Mouse (Mus musculus) erythroid progenitor cell, adult 5-6 weeks (primary cell): ENCODE results near the gene Nfkbib. TPM values are rescaled to one million over a fixed set of nuclear protein-coding genes. Genes with fewer than 3 reads are reported as not detected.
A peak's percentile ranks its signal among the peaks of the same experiment; 100 is the strongest.

ENCODE experiments used
- ATAC-seq: replicated peaks from 2 replicates; pipeline ENCODE4 v1.8.0; 2016; ENCODE audit warnings: moderate number of reproducible peaks, mild to moderate bottlenecking, moderate TSS enrichment, inconsistent platforms; ENCODE audit not compliant: poor library complexity, low FRiP score, severe bottlenecking
- total RNA-seq, 2 experiments: library from RNA; stranded (forward) in 1 of 2; stranded (reverse) in 1 of 2; fragments of 150-400 nt in 1 of 2; fragments of 186-747, 209-891 nt in 1 of 2; gene quantifications; 2 replicates each; pipeline versions ENCODE4 v1.2.3 to v1.2.4; 2015 to 2017; ENCODE audit warnings: low replicate concordance in 2 of 2

The Nfkbib gene
- total RNA-seq (2015; ENCODE audit: low replicate concordance) (8.3 and 12.2 TPM in 2 replicates), total RNA-seq (2017; ENCODE audit: low replicate concordance) (4.8 and 5.5 TPM in 2 replicates)

DNA sequence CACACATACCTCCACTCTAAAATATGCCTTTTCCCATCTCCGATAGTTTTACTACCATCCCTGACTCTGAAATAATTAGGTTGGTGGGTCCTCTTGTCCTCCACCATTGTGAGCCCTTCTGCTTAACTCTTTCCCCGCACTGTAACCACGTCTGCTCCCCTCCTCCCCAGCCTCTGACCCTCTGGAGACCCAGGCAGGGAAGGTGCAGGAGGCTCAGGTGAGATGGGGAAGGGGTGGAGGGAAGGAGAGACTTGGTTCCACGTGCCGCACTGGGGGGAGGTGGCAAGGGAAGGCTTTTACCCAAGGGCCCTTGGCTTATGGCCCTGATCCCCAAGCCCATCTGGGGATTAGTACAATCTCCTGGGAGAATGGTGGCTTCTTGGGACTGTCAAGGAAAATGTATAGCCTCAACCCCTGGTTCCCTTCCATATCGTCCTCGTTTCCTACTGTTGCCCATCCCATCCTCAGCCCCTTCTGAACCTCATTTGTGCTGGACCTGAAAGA lies at the start of gene Nfkbib:
Gene Nfkbib, minus strand, starts transcription at position 51 of the 504 bp plus-strand sequence.
- ATAC-seq = no peak

DNA sequence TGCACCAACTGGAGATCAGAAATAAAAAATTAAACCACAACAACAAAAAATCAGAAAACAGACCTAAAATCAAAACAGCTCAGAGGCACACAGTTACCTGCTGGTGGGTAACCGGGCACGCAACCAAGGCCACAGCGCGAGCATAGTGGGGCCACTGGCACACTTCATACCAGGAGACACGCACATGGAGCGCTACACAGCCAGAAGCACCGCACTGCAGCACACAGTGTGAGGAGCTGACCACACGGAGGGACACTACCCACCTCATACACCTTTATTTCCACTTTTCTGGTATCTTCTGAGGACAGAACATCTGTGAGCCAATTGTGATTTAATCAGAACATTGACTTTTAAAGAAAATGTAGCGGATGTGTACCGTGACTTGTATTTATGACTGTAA lies 49.6 kb upstream of the Nfkbib start:
- ATAC-seq = no peak

DNA sequence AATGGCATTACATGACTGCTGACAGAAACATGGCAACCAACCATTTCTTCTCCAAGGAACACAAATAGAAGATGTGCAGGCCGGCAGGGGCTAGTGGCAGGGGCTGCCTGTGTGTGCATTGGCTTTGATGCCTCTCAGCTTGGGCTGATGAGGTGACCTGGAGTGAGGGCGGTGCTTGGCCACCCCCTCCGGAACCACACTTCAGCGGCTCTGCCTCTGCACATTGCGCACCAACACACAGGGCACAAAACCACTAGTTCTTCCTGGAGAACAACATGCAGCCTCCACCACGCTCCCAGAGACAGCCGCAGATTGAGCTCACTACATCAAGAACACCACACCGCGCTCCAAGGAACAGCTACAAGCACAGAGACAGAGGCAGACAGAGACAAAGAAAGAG lies 48.9 kb upstream of the Nfkbib start:
- no peak for ATAC-seq

DNA sequence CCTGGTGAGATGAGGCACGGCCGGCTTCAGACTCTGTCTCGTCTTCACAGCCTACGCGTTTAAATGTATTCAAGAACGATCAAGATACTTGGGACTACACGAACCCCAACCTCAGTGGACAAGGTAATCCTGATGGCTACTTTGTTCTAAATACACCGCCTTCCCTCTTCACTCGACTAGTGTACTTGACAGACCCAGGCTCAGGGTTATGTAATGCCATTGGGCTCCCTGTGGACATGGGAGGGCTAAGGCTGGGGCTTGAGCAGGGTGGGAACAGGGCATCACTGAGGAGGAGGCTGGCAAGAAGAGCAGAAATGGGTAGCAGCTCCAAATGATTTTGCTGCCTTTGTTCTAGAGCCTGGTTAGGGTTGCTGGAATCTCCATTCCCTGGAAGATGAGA lies 47.9 kb upstream of the Nfkbib start:
- ATAC-seq = no peak

DNA sequence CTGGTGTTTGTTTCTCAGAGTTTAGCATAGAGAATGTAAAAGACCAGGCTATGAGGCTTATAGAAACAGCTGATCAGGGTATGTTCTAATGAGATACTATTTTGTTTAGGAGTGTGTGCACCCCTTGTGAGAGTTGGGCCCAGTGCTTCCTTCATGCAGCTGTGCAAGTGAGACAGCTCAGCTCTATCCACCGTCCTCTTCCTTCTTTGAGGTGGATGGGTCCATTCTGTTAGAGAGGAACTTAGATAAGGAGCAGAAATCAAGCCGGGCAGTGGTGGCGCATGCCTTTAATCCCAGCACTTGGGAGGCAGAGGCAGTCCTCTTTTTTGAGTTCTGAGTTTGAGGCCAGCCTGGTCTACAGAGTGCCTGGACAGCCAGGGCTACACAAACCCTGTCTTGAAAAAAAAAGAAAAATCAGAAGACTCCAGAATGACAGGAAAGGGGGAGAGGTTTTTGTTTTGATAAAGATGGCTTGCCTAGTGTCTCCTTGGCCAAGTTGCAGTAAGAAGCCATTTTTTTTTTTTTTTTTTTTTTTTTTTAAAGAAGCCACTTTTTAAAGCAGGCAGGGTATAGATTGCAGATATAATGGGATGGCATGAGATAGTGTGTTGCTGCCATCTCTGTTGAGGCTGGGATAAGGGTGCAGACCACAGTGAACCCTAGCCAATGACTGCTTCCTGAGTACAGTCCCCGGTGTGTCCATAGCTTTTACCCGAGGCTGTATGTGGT lies 47.2 kb upstream of the Nfkbib start:
- ATAC-seq = no peak

DNA sequence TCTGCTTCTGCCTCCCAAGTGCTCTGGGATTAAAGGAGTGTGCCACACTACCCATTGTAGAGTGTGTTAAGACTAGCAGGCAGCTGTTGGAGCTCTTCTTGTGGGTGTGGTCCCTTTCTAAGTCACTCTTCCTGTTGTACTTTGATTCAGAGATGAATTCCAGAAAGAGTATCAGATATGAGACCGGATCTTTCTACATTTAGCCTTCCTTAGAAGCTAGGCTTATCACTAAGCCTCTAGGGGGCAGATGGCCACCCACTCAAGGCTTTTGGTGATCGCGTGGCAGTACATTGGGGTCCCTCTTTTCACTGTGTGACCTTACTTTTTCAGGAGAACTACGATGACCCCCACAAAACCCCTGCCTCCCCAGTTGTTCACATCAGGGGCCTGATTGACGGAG lies 45.6 kb upstream of the Nfkbib start:
- ATAC-seq = no peak

DNA sequence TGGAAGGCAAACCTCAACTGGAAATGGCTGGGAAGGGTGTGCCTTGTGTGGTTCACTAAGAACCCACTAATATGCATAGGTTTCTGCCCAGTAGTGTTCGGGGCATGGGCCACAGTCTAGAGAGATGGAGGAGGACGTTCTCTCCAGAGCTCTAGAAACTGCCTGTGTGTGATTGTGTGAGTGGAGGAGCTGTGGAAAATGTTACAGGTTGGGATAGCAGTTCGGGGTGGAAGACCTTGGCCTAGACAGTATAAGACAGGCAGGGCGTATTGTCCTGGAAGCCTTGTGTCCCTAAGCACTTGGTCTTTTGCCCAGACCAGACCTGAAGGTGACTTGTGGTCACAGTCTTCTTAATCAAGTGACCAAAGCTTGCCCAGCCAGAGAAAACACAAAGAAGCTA lies 45.1 kb upstream of the Nfkbib start:
- no peak for ATAC-seq

DNA sequence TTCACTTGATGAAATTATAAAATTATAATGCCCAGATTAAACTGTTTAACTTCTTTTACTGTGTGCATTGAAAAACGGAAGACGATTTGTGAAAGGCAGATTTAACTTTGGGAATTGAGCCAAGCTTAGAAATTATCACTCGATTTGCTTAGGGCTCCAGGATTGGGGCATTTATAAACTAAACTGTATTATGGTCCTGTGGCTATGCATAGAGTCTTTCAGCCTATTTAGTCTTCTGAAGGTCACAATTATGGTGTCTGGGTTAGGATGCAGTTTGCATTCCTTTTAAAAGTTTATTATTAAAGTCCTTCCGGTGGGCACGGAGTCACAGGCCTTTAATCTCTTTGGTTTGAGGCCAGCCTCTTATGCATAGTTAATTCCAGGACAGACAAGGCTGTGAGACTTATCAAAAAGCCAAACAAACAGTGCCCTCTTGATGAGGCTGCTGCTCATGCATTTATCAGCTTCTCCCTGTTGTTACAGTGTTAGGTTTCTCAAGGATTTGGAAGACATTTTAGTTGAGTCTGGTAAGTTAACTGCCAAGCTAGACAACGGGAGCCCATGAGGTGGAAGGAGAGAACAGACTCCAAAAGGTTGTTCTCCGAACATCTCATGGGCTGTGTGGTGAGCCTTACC lies 44.4 kb upstream of the Nfkbib start:
- no peak for ATAC-seq

DNA sequence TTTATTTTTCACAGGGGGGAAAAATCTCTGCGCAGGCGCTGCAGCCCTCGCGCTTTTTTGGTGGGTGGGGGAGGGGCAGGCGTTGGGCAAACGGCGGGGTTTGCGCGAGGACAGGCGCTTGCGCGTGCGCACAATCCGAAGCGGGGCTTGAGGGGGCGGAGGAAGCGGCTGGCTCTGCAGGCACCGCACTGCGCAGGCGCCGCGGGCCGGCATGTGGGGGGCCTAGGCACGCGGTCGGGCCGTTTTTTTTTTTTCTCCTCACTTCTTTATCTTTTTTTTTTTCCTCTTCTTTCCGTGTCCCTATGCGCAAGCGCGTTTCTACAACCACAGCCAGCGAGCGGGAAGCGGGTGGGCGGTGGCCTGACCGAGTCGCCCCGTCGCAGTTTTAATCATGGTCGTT lies 43.9 kb upstream of the Nfkbib start:
- peak; percentile 27; the same call in 1 of the 2 replicates for ATAC-seq

DNA sequence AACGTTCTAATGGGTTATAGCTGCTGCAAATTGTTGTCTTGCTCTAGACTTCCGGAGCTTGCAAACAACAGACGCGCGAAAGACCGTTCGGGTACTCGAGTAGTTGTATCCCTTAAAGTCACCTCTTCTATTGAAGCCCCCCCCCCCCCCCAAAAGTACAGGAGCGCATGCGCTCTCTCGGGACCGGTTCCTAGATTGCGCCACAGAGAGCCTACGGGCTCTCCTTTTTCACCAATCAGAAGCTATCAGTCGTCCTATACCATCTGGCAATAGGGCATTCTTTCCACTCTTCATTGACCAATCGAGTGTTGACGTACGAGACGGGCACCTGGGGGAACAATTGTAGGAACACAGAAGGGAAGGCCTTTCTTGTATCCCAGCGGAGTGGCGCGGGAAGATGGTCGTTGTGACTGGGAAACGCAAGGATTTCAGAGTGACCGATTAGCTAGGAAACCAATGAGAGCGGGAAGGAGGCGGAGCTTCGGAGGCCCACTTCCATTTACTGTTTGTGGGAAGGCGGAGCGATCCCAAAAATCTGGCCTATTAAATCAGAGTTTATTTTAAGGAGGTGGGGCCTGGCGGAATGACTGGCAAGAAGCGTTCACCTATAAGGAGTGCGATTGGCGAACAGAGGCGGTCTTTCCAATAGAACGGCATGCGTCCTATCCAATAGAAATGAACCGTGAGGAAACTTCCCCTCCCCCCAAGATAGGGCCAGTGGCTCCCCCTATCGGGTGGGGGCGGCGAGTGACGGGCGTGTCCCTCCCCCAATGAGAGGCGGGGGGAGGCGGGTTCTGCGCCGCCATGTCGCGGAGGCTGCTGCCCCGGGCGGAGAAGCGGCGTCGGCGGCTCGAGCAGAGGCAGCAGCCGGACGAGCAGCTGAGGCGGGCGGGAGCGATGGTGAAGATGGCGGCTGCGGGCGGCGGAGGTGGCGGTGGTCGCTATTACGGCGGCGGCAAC lies 43.1 kb upstream of the Nfkbib start:
- peak; percentile 80 for ATAC-seq

DNA sequence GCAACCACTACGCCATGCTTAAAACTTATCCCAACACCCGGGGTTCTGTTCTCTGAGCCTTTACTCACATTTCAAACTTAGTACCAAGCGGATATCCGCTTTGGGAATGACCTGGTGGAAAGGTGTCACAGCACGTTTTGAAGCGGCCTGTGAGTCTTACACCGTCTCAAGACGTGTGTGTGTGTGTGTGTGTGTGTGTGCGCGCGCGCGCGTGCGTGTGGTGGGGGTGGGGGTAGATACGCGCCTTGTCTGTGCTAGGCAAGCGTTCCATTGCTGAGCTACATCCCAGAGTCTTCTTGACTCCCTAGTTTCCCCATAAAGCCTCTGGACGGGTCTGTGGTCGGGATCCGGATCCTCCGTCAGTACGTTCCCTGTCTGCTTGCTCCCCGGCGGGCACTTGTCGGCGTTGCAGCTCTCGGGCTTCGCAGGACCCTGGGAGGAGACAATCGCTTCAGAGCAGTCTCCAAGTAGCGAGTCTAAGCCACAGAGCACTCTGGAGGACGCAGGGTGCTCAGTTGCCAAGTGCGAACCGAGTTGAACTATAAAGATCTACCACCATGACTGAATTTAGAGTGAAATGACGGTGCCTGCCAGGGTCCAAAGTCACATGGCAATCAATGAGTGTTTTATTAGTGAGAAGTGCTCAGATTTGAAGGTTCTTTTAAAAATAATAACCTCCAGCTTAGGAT lies 42.2 kb upstream of the Nfkbib start:
- ATAC-seq = 0 out of 2 replicates have a peak, but pooled peaks have one; percentile 8

DNA sequence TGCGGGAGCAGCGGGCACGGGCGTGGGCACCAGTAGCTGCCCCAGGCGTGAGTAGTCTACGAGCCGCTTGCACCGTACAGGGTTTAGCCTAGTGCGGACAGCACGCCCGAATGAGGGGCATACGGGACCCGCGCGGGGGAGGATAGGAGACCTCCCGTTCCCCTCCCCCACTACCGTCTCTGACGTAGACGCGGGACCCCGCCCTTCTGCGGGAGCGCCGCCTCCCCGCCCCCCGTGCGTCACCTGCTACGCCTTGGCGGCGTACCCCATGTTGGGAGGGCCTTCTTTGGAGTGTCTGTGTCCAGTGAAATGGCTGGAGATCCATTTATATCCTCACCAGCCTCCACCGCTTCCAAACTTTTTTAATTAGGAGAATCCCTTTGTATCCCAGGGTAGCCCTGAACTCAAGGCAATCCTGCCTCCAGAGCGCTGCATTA lies 41.7 kb upstream of the Nfkbib start:
- peak; percentile 67 for ATAC-seq

DNA sequence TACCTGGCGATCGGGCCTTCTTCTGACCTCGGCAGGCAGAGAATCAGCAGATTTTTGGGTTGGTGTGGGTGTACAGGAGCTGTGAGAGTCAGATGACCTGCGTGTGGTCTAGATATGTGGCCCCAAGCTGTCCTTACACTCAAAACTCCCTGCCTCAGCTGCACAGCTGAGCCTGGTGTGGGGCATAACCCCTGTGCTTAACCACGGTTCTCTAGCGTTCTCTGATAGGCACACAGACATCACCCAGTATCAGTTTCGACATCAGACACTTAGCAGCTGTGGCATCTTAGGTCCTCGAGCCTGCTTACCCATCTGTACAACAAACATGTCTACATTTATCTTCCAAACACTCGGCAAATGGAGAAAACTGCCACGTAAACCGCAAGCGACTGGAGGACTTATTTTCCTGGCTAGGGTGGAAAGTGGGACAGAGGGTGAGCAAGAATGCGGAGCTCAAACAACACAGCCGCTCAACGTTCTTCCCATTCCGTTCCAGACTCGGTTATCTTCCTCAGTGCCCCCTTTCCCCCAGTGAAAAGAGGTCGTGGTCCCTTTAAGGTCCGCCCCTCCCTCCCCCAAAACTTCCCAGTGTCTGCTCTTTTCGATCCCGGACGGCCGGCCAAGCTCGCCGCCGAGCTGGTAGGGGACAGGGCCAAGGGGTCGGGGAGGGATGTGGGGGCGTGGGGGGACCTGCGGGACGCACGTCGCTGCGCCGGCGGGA lies 41.1 kb upstream of the Nfkbib start, which contains the start of gene Hnrnpl:
Gene Hnrnpl, plus strand, starts transcription at position 321 of the 721 bp plus-strand sequence.
- ATAC-seq = no peak

DNA sequence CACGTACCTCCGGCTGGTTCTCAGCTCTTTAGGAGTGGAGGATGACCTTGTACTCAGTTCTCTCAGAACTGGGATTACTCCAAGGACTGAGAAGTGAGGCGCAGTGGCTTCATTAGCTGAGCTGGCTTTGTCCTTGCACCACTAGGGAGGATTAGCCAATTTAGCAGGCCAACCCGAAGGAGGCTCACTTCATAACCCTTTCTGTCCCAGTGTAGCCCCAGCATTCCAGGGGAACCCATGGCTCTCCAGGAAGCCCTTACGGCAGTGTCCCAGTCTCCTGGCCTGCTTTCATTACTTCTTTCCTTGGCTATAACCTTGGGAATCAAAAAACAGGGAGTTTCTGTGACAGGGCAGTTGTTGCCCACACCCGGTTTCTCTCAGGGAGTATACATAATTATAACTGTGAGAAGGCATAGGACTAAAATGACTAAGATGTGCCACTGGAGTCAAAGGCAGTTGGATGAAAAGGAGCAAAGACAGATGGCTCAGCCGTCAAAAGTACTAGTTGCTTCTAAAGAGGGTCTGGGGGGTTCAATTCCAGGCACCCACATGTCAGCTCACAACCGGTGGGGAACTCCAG lies 40.4 kb upstream of the Nfkbib start:
- no peak for ATAC-seq

DNA sequence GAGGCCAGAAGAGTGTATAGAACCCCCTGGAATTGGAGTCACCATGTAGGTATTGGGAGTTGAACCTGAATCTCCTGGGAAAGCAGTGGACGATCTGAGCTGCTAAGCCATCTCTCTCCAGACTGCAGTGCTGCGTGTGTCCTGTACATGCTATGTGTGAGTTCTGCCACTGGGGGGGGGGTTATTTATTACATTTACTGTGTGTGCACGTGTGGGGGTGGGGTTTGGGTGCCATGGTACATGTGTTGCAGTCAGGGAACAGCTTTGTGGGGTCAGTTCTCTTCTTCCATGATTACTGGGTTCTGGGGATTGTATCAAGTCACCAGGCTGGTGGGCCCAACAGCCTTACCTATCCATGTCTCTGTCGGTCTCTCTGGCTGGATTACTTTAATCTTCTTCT lies 39.6 kb upstream of the Nfkbib start:
- ATAC-seq = no peak

DNA sequence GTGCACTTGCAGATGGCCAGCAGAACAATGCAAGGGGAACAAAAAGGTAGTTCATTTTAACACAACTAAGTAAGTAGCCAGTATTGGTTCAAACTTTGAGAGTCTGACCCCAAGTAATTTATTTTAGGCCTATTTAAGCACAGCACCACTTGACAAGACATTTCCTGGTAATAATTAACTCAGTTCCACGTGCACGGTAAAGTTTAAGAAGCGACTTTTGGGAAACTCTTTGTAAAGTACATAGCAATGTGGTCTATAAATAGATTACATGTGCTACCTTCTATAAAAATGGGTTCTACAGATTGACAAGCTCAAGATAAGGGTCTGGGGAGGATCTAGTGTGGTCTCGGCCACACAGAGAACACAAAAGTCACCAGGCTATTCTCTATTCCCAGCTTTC lies 36.4 kb upstream of the Nfkbib start:
- no peak for ATAC-seq

DNA sequence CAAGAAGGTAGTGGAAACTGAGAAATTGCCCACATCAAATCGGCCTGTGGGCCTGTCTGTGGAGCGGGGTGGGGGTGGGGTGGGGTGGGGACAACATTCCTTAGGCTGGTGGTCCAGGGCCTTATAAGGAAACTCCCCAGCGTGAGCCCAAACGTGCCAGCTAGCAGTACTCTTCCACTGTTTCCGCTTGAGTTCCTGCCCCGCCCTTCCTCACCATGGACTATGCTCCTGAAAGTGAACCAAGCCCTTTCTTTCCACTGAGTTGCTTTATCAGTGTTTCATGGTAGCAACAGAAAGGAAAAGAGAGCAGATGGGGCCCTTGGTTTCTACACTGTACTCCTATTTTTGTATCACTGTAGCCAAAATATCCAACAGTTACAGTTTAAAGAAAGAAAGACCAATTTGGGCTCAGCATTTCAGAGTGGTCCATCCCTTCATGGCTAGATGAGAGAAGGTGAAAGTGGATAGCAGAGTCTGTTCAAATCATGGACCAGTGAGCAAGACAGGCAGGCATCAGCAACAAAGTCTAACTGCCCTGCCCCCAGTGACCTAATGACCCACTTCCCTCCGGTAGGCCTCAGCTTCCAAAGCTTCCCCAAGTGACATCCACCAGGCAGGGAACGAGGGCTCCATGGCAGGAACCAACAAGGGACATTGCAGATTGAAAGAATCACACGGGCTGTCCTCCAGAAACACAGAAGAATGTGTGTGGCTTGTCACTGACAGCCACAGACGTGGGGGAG lies 35.7 kb upstream of the Nfkbib start:
- no peak for ATAC-seq
